Mouse (Mus musculus) heart, adult 9 months (tissue): ENCODE data around the gene Rad51b.
A peak's percentile ranks its signal among the peaks of the same experiment; 100 is the strongest.

Experiments used
- DNase-seq, 2 experiments: peaks; one replicate each; pipeline ENCODE4 v3.0.0; 2022; ENCODE audit warnings: low spot score in 2 of 2

The Rad51b gene

GRCm38 (mm10) chr12:79859354-79860247, 562.5 kb downstream of the Rad51b start:
- peak; percentile 78 to 84 for DNase-seq

- no peak for DNase-seq
Observed at GRCm38 (mm10) chr12:79860248-79860555, 563.1 kb downstream of the Rad51b start.
